Mouse (Mus musculus) kidney, postnatal 25 days (tissue): ENCODE data around the gene Slc25a42.
"Not testable (repeated sequence)": the region's sequence is repeated elsewhere in the genome, so short reads cannot be mapped to it uniquely, and the experiment has no call there.

ENCODE experiments used
- DNase-seq, 2 experiments: peaks; one replicate each; pipeline ENCODE4 v3.0.0; 2021; ENCODE audit warnings: mixed read lengths in 2 of 2

Slc25a42 gene

DNA sequence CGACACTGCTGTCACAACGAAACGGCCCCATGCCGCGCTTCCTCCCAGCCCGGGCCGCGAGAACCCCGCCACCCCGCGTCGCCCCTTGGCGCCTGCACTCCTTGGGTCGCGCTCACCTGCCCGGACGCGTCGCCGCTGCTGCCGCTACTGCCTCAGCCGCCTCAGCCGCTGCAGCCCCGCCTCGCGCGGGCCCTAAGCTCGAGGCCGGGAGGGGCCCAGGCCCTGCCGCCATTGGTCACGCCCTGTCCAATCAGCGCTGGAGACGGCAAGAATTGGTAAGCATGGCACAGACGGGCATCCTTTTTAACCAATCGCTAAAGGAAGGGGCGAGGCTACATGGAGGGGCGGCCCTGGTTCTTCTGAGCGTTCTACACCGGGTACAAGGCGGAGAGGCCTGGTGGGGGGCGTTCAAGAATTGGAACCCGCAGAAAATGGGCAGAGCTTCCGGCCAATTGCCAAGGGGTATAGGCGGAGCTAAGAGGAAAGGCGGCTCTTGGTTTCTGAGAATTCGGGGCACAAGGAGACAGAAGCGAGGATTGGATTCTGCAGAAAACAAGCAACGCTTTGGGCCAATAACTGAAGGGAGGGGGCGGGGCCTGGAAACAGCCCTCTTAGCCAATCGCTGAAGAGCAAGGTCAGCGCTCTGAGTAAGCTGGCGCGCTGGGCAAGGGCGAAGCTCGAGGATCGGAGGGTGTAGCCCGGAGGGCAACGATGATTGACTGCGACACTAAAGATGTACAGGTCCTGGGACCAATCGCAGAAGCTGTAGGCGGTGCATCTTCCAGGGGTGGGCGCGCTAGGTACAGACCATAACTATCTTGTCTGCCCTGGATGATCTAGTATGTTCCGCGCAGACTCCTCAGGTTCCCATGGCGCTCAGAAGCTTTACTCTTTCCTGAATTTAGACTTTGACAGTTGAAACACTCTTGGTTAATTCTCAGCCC is at the start of gene Slc25a42:
Slc25a42 (minus strand) TSS at position 194 of the 944 bp plus-strand sequence.
- peak; percentile 98 to 100 for DNase-seq

DNA sequence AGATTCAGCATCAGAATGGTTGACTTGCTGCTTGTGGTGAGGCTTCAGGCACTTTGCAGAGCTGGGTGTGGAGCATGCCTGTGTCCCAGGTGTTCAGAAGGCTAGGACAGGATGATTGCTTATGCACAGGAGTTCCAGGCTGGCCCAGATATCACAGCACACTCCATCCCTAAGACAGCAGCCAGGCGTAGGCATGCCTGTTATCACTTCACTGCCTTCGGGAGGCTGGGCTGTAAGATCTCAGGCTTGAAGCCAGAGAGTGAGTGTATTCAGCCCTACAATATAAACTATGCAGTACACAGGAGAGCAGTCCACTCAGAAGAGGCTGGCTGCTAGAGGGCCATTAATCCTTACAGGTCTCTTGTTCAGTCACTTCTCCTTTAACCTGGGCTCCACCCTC is 46.9 kb upstream of the Slc25a42 start:
- no peak for DNase-seq

DNA sequence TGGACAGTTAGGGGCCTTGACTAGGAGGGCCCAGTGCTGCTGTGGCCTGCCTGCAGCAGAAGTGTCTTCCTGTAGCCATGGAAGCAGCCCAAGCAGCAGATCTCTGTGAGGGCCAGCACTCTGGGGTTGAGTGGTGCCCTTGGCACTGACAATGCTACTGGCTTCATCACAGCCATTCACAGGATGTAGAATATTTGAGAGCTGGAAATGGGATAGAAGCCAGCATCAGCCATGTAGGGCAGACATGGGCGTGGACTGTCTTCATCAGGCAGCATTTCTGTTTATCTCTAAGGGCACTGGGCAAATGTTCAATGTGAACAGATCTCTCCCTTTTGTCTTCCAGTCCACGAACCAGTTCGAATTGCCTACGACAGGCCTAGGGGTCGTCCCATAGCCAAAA is 46.5 kb upstream of the Slc25a42 start:
- DNase-seq = no peak

DNA sequence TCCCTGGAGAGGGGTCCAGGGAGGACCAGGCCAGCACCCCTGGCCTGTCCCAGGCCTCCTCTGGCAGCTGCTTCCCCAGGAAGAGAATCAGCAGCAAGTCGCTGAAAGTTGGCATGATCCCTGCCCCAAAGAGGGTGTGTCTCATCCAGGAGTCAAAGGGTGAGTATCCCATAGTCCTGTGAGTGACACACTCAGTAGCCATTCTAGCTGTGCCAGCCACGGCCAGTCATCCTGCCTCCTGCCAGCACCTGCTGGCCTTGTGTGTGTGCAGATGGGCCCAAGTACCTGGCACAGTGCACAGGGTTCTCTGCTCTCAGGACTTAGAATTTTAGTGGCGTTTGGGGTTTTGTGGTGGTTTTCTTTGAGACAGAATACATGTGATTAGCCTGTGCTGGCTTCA is 45.4 kb upstream of the Slc25a42 start:
- no peak for DNase-seq

DNA sequence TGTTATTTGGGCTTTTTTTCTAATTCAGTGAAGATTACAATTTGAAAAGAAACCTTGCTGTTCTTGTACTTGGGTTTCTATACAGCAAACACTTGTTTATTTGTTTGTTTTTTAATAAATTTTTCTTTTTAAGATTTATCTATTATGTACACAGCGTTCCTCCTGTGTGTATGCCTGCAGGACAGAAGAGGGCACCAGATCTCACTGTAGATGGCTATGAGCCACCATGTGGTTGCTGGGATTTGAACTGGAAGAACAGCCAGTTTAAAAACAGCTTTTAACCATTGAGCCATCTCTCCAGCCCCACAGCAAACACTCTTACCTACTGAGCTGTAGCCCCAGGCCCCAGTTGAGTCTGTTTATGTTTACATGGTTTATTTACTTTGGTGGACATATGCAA is 42.5 kb upstream of the Slc25a42 start:
- no peak for DNase-seq

DNA sequence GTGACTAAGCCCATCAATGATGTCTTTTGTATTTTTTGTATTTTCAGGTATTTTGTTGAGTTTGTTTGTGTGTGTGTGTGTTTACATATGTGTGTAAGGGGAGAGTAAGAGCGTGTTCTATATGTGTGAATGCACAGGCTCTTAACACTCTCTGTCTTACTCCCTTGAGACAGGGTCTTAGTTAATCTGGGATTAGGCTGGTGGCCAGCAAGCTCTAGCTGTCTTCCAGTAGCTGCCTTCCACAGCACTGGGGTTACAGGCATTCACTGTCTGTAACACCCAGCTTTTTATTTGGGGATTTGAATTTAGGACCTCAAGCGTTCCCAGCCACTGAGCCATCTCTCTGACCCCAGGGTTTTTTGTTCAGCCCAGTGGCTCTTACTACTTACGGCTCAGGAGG is 35.7 kb upstream of the Slc25a42 start:
- no peak for DNase-seq

DNA sequence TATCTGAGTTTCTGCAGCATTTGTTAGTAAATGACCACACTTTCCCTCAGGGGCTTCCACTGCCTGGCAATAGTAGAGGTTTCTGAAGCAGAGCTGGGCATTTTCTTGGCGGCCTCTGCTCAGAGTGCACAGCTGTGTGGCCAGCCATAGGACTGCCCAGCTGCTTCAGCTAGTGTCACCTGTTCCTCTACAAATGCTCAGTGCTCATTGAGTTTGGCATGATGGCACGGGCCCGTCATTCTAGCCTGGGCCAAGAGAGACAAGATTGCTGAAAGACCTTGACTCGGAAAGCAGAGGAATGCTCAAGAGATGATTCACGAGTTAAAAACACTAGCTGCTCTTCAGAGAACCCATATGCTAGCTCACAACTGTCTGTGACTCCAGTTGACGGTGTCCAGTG is 34.5 kb upstream of the Slc25a42 start:
- no peak for DNase-seq

DNA sequence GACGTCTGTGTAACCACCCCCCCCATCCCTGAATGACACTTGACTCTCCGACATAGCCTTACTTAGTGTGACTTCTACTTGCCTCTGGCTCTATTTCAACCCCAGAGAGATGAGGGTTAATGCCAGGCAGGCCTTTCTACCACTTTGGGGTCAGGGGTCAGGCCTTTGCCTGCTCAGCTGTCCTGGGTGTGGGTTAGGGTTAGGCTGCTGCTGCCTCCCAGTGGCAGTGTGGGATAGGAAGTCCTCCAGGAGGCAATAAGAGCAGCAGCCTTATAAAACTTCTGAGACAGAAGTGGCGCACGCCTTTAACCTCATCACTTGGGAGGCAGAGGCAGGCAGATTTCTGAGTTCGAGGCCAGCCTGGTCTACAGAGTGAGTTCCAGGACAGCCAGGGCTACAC is 28.5 kb upstream of the Slc25a42 start:
- DNase-seq = peak in 1 of 2 experiments; percentile 30

DNA sequence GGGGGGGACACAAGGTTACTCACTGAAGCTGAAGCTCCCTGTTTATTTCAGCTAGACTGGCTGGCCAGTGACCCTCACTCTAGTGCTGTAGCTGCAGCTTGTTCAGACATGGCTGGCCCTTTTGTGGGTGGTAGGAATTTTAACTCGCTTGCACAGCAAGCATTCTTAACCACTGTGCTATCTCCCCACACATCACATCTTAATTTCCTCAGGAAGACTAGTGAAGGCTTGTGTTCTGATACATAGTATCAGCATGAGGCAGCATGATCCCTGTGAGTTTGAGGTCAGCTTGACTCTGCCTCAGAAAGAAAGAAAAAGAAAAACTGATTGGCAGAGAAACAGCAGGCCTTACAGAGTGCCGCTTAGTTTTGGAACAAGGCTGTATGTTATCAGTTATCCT is 25.7 kb upstream of the Slc25a42 start:
- DNase-seq = no peak

DNA sequence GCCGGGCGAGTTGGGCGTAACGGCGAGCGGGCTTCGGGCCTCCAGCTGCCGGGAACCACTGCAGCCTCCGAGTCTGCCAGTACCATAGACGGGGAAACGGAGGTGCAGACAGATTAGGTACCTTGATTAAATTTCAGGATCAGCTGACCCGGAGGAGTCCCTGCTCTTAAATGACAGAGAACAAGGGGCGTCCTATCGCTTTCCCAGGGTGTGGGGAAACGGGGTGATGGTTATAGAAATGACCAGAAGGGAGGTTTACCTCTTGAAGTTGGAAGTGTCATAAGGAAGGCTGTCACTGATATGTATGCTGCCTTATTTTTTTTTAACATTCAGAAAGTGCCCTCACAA is 22.6 kb upstream of the Slc25a42 start:
- DNase-seq = no peak

DNA sequence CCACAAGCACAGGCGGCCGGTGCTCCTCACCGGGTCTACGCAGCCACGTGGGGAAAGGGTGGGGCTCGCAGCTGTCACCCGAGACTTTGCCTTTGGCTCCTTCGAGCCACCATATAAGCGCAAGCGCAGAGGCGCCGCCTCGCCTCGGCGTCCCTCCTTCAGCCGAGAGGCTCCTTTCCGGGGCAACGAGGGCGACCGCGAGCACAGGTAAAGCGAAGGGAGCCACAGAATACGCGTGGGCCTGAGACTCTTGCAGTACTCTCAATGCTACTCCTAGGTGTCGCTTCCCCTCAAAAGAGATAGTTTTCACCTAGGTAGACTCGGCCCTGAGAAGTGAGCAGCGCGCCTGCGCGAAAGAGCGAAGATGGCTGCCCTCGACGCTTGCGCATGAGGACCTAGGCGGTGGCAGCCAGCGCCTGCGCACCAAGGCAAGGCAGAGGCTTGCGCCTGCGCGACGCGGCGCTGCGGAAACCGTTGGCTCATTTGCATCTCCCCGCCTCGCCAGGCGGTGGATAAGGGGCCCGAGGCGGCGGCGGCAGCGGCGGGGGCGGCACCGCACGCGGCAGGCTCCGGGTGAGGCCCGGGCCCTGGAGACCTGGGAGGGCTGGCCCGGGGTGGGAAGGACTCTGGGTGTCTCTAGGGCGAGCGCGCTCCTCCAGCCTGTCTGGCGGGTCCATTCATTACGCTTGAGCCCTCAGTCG is 22.1 kb upstream of the Slc25a42 start, which contains the start of the genes Sugp2 and Armc6:
Sugp2 (plus strand) TSS at position 147 of the 701 bp plus-strand sequence.
Armc6 (minus strand) TSS at position 387 of the 701 bp plus-strand sequence.
- peak; percentile 95 to 97 for DNase-seq

DNA sequence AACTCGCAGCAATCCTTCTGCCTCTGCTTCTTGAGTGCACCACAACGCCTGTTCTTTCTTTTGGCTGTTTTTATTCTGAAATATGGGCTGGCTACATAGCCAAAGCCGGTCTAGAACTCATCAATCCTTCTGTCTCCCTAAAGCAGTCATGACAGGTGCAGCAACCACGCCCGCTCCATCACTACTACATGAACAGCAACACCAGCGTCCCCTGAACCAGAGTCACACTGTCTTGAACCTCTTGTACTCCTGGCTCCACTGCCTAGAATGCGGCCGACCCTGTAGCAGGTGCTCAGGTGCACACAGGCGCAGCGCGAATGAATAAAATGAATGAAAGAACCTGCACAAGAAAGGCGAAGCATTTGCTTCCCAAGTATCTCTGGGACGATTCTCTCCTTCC is 21.5 kb upstream of the Slc25a42 start:
- no peak for DNase-seq

DNA sequence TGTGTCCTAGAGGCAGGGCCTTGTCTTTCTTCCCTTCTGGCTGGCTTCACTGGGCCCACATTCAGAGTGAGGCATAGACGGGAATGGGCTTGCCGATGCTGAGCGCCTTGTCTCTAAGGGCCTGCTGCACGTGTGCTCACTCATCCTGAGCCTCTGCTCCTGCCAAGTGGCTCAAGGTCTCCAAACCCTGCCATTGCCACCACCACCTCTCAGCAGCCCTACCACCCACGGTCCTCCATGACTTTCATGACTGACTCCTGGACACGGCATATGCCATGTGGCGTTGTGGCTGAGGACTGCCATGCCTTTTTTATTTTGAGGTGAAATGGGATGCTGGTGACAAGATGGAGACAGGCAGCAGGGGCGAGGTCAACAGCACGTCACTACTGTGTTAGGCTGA is 18.7 kb upstream of the Slc25a42 start:
- DNase-seq = no peak

DNA sequence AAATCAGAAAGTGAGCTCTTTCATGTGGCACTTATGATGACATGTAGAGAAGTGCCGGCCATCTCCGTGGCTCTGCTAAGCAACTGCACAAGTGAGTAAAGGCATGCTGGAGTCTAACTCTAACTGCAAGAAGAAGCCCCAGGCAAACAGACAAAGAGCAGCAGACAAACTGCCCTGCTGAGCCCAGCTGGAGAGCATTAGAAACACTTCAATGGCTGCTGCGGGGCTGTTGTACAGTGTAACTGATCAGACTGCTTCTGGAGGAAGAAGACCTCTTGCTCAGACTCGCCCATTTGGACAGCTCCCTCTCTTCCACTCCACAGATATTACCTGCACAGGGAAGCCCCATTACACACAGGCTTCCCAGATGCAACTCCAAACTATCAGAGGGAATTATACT is 15.9 kb upstream of the Slc25a42 start:
- no peak for DNase-seq

DNA sequence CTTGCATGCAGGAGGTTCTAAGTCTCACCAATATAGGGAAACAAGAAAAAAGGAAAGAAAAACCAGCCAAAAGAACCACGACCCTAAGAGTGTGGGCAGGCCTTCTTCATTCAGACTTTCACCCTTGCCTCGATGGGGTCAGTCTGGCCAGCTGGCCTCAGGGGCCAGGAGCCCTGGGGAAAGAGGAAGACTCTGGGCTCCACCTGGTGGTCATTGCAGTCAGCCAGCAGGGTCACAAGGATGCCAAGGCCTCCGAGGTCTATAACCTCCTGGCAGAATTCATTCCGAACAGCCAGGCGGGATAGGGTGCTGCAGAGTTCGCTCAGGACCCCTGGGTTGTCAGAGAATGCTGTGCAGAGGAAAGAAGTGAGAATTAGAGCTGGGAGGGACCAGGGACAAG is 11.2 kb upstream of the Slc25a42 start:
- DNase-seq = peak; percentile 80 to 87

DNA sequence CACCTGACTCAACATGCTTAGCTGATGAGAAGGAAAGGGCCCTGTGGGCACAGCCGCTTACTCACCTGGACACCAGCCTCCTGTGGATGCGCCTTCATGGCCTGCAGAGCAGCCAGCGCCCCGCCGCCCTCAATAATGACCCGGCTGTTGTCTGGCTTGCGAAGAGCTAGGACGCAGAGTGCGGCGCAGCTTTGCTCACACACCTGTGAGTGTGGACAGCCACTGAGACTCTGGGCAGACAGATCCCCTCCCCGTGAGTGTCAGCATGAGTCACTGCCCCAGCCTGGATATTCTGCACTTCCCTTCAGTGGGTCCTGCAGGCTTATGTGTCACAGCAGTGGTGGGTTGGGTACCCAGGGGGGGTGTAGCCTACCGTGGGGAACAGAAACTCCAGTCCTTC is 9.9 kb upstream of the Slc25a42 start:
- no peak for DNase-seq

DNA sequence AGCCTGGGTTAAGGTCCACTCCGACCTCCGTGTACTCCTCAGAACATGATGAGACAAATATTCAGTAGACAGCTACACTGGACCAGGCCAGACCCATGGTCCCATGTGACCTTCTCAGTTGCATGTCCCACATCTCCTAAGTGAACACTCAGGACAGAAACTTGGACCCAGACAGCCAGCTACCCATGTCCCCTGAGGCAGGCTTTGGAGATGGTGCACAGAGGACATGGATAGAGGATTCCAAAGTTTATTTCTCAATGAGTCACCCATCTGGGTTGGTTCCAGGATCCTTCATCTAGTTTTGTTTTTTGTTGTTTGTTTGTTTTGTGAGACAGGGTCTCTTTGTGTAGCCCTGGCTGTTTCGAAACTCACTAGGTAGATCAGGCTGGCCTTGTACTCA is 8.8 kb upstream of the Slc25a42 start:
- DNase-seq = no peak

DNA sequence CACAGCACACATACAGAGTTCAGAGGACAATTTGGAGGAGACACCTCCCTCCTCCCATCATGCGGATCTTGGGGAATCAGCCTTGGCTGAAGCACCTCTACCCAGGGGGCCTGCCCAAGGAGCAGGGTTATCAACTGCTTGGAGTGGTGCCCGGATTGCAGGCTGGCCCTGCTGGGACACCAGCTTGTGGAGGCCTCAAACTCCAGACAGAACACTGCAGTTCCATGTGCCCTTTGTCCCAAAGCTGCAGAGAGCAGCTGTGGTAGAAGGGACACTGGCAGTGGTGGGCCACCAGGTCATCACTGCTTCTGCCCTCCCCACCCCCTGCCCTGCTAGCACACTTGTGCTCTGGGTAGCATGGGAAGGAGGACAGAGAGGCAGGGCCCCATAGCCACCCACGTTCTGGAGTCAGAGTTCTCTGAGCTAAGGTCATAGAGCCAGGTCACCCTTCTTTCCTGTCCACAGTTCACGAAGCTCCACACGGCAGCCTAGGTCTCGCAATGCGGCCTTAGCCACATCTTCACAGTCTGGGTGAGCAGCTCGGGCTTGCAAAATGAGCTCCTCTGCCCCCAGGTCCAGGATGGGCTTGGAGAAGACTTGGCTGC is 8.2 kb upstream of the Slc25a42 start:
- peak; percentile 80 to 91 for DNase-seq

DNA sequence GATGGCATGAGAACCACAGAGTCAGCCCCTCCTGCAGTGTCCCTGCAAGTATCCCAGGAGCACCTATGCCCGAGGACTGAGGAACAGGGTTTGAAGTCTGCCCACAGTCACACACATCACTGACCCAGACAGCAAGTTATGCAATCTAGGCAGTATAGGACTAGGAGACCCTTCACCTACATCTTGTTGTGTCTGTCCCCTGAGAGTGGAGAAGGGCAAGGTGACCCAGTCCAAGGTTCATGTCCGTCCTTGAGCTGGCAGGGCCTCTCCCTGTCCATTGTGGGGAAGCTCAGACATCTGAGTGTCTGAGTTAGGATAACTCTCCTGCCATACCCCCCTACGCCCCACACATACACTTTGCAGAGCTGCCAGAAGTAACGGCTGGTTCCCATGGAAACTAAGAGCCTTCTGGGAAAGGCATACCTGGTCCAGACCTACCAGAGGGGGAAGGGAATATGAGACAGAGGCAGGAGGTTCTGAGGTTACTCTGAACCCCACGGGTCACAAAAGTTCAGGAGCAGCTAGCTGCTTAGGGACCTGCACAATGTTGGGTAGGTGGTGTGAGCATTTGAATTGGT is 7.1 kb upstream of the Slc25a42 start:
- DNase-seq = peak in 1 of 2 experiments; percentile 81

DNA sequence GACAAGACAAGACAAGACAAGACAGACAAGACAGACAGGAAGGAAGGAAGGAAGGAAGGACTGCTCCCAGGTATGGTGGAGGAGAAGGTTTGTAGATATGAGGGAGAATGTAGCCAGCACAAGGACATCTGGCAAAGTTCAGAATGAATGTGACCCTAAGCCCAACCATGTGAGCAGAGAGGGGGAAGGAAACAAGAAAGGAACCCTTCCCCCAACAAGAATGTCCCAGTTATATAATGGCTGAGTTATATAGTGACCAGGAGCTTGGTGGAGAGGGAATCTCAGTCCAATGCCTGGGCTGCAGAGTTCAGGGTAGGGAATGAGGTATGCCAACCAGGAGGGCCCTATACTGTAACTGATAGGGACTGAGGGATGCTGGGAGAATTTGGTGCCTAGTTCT is 5.3 kb upstream of the Slc25a42 start:
- DNase-seq = peak; percentile 56 to 79

DNA sequence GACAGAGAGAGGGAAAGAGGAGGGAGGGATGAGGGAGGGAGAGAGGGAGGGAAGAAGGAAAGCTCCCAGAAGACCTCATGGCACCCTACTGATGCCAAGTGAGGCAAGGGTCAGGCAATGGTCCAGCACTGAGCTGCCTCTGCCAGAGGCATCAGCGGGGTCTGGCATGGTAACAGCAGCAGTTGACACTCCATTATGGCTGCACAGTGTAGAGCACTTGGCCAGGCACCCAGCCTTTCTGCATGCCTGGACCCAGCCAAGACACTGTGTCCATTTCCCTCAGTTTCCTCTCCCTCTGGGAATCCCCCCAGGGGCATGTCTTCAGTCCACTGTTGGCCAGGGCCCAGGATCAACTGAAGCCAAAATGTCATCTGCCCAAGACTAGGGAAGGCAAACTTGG is 4.5 kb upstream of the Slc25a42 start:
- peak; percentile 88 to 95 for DNase-seq

DNA sequence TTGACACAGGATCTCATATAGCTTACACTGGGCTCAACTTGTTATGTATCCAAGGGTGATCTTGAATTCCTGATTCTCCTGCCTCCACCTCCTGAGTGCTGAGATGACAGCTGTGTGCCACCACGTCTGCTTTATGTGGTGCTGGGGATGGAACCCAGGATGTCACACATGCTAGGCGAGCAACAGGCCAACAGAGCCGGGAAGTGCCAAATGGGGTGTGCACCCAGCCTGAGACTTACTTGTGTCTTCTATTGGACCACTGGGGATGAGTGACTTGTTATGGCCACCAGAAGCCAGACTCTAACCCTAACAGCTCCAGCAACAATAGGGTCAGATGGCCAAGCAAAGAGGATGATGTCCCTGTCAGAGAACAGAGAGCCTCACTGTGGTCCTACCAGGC is 4.1 kb upstream of the Slc25a42 start:
- DNase-seq = not testable (repeated sequence)

DNA sequence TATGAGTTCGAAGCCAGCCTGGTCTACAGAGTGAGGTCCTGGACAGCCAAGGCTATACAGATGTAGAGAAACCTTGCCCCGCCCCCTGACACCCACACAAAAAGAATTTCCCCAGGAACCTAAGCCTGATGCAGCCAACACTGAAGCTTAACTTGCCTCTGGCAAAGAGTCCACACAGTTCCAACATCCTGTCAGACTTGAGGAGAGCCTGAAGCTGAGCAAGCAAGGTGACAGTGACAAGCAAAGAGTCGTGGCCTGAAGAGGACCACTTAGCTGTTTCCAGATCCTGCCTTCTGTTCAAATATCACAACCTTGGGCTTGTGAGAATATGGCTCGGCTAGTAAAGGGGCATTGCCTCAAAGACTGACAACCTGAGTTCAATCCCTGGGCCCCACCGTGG is 3.0 kb upstream of the Slc25a42 start:
- no peak for DNase-seq
